Mouse (Mus musculus) heart, postnatal 4 days (tissue): ENCODE results near the gene Olfr944. TPM values are rescaled to one million over a fixed set of nuclear protein-coding genes. Genes with fewer than 3 reads are reported as not detected.

Experiments used
- DNase-seq: peaks from one replicate; pipeline ENCODE4 v3.0.0; 2021
- total RNA-seq, 2 experiments: library from RNA; stranded (reverse); gene quantifications; 2 replicates each; pipeline ENCODE4 v1.2.3; 2021

Olfr944 gene
- total RNA-seq, result not detected

DNA sequence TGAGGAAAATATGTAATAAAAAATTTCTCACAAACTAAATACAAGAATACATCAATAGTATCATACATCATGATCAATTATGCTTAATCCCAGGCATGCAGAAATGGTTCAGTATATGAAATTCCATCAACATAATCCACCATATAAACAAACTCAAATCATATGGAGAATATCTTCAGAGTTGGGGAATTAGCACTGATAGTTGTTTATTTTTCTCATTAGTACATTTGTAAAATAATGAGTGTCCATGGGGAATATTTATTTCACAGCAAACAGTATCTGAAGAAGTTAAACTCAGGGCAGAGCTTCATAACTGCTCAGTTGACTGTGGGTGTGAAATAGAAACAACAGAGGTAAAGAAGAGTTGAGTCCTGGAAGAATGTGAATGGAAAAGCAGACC lies at the start of gene Olfr944:
Olfr944 (plus strand) TSS at position 301 of the 400 bp plus-strand sequence.
- no peak for DNase-seq

- DNase-seq, result no peak
Observed at GRCm38 (mm10) chr9:39152401-39152800, 49.3 kb upstream of the Olfr944 start.

- DNase-seq, result no peak
Observed at GRCm38 (mm10) chr9:39166004-39166403, 35.7 kb upstream of the Olfr944 start, which contains the start of gene Olfr943. Gene Olfr943, plus strand, starts transcription at chr9:39166304.

- DNase-seq, result no peak
Observed at GRCm38 (mm10) chr9:39249894-39250293, 48.2 kb downstream of the Olfr944 start, which contains the start of gene Olfr1537. Gene Olfr1537, minus strand, starts transcription at chr9:39249994.

Other genes with a start within 250 kb of the Olfr944 start
- gene Olfr933, start 229.6 kb upstream of the Olfr944 start, total RNA-seq, result not detected
- not detected for gene Olfr934, start 213.6 kb upstream of the Olfr944 start, total RNA-seq
- gene Olfr935, start 202.2 kb upstream of the Olfr944 start, total RNA-seq, result not detected
- gene Olfr146, start 178.5 kb upstream of the Olfr944 start, total RNA-seq, result not detected
- gene Olfr937, start 137.0 kb upstream of the Olfr944 start, total RNA-seq, result not detected
- gene Olfr938, start 123.0 kb upstream of the Olfr944 start, total RNA-seq, result not detected
- gene Olfr27, start 73.8 kb upstream of the Olfr944 start, total RNA-seq, result not detected
- gene Olfr943, start 35.6 kb upstream of the Olfr944 start, total RNA-seq, result not detected
- gene Olfr1537, start 48.1 kb downstream of the Olfr944 start, total RNA-seq, result not detected
- gene Olfr945, start 74.9 kb downstream of the Olfr944 start, total RNA-seq, result not detected
- gene Olfr948, start 124.1 kb downstream of the Olfr944 start, total RNA-seq, result not detected
- not detected for gene Olfr951, start 185.5 kb downstream of the Olfr944 start, total RNA-seq
- not detected for gene Olfr952, start 225.2 kb downstream of the Olfr944 start, total RNA-seq